Mouse (Mus musculus) liver, postnatal 0 days (tissue): ENCODE measurements around the gene Cacng6.

Source experiments
- CTCF ChIP-seq: sonication (generic); IDR thresholded peaks from 2 replicates; pipeline ENCODE4 v1.5.1; 2016; ENCODE audit warnings: antibody characterized with exemption, low read depth
- EP300 ChIP-seq: IDR thresholded peaks from 2 replicates; pipeline ENCODE4 v1.6.1; 2016; ENCODE audit warnings: antibody characterized with exemption, low read depth, mild to moderate bottlenecking

DNA sequence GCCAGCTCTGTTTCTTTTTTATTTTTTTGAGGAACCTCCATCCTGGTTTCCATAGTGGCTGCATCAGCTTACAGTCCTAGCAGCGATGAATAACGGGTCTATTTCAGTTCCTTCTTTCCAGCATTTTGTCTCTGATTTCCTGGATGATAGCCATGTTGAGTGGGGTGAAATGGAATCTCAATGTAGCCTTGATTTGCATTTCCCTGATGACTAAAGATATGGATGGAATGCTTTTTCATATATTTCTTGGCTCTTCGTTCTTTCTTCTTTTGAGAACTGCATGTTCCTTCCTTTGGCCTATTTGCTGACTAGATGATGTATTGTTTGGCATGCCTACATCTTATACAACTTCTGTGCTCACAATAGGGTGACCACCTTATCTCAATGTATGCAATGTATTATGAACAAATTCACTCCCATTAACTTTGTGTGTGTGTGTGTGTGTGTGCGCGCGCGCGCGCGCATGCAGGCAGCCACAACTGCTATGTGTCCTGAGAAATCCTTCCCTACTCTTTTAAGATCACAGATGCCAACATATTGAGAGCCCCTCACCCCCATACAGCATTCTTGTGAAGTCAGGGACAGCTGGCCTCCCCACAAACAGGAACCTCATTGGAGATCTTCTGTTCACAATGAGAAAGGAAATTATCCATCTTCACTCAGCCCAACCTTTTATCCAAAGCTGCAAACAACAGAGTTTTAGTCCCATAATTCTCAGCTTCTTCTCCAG lies 33.3 kb downstream of the Cacng6 start:
- no peak for TF ChIP-seq EP300
- TF ChIP-seq CTCF: no peak
